Mouse (Mus musculus) heart, postnatal 0 days (tissue): Measurements from ENCODE around the gene Plekhj1.

Source experiments
- CTCF ChIP-seq: IDR thresholded peaks from 2 replicates; pipeline ENCODE4 v1.5.1; 2016; ENCODE audit warnings: antibody characterized with exemption, control low read depth, low read depth
- EP300 ChIP-seq: IDR thresholded peaks from 2 replicates; pipeline ENCODE4 v1.6.1; 2016; ENCODE audit warnings: antibody characterized with exemption, low read depth

DNA sequence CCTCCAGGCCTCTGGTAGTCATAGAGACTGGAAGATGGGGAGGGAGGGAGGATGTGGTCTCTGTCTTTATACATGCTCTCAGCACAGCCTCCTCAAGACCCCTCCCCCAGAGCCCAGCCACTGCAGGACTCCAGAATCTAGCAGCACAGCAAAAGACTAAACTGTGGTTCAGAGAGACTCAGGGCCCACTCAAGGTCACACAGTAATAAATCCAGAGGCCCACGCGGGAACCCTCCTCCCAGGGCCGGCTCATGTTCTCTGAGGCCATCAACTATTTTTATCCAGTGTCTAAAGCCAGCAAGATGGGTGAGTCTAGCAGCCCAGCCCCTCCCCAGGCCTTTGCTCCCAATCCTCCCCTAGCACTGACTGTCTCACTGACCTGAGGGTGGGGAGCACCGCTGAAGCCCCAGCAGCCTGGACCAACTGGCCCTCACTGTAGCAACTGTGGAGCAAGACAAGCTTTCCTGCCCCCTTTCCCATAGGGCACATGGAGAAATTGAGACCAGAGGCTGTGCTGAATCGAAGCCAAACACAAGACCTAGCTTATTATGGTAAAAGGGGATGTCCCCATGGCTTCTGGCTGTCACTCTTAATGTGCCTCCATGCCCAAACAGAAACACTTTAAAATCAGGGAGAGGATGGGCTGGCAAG, 14.1 kb upstream of the Plekhj1 start:
- TF ChIP-seq EP300, result no peak
- TF ChIP-seq CTCF, result no peak
